Mouse (Mus musculus) cerebellum, postnatal 36 days (tissue): Measurements from ENCODE around the gene Fgfr2.
"Not testable (repeated sequence)": the region's sequence is repeated elsewhere in the genome, so short reads cannot be mapped to it uniquely, and the experiment has no call there.

Source experiments
- DNase-seq, 2 experiments: peaks; one replicate each; pipeline ENCODE4 v3.0.0; 2021 to 2022; ENCODE audit warnings: mixed read lengths in 2 of 2

The Fgfr2 gene

DNA sequence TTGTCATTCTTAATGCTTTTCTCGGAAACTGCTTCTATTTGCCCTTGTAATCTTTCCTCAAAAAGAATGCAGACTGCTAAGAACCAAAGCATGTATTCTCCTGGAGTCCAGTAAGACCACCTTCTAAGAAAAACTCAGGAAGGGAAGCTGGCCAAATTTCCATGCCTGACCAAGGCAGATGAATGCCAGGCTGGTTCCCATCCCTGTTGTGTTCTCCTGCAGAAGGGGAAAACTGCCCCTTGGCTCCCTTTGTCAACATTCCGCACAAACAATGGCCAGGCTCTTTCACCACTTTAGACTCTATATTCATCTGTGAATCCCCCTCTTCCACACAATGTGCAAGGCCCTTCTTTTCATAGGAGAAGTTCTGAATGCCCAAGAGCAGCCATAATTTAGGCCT, 5.3 kb downstream of the Fgfr2 start:
- no peak for DNase-seq

- no peak for DNase-seq
Observed at GRCm38 (mm10) chr7:133116542-133116941, 6.6 kb downstream of the Fgfr2 start.

- DNase-seq, result no peak
Observed at GRCm38 (mm10) chr7:133115886-133116285, 7.3 kb downstream of the Fgfr2 start.

GRCm38 (mm10) chr7:133114847-133115470, 8.2 kb downstream of the Fgfr2 start:
- no peak for DNase-seq

DNA sequence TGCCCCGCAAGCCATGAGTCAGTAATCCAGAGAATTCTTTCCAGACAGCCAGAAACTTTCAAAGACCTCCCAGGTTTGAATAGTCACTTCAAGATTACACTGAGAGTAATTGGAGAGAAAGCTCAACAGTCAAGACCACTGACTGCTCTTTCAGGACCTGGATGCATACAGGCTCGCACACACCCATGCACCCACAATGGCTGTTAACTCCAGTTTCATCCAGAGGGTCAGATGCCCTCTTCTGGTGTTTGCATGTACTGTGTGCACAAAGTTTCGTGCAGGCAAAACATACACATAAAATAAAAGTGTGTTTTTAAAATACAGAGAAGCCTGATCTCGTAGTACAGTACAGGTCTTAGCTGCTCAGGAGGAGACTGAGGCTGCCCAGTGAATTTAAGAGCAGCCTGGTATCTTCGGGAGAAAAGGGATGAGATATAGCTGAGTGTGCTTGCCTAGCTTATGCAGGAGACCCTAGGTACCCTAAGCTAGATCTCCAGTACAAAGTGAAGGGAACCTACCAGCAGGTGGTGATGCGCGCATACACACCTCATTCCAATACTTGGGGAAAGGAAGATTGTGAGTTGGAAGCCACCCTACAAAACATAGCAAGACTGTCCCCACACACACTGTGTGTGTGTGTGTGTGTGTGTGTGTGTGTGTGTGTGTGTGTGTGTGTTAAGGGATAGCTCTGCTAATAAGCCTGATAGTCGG, 9.8 kb downstream of the Fgfr2 start:
- no peak for DNase-seq

- DNase-seq, result no peak
Observed at GRCm38 (mm10) chr7:133112351-133112831, 10.8 kb downstream of the Fgfr2 start.

DNA sequence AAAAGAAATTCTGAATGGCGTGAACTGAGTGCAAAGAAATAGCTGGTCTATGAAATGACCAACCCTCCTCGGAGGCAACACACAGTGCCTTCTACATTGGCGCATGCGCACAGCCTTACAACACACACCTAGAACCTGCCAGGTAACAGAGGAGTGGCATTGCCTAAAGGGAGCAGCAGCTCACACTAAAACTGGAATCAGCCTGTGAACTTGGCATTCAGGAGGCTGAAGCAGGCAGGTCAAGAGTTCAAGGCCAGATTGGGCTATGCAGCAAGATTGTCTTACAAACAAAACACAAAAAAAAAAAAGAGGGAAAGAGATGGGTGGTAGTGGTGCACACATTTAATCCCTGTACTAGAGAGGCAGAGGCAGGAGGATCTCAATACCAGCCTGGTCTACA, 13.7 kb downstream of the Fgfr2 start:
- no peak for DNase-seq

- DNase-seq, result no peak
Observed at GRCm38 (mm10) chr7:133108695-133109094, 14.5 kb downstream of the Fgfr2 start.

DNA sequence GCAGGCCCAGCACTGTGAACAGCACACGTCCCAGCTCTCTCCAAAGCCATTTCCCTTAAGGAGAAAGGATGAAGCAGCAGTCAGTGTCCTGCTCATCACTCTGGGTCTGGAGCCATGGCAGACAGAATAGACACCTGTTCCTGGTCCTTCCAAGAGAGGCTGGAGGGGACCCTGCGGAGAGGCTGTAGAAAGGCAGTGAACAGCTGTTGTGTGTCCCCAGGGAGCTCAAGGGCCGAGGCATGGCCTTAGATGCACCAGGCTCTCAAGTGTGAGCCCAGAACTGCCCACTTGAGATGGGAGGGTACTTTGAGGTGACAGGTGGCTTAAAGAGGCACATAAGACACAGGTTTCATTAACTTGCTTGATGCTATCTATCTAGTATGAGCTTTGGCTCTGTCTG, 20.6 kb downstream of the Fgfr2 start:
- DNase-seq, result no peak

- no peak for DNase-seq
Observed at GRCm38 (mm10) chr7:133101070-133101469, 22.1 kb downstream of the Fgfr2 start.

GRCm38 (mm10) chr7:133100178-133100577, 23.0 kb downstream of the Fgfr2 start:
- no peak for DNase-seq

- no peak for DNase-seq
Observed at GRCm38 (mm10) chr7:133099266-133099665, 23.9 kb downstream of the Fgfr2 start.

DNA sequence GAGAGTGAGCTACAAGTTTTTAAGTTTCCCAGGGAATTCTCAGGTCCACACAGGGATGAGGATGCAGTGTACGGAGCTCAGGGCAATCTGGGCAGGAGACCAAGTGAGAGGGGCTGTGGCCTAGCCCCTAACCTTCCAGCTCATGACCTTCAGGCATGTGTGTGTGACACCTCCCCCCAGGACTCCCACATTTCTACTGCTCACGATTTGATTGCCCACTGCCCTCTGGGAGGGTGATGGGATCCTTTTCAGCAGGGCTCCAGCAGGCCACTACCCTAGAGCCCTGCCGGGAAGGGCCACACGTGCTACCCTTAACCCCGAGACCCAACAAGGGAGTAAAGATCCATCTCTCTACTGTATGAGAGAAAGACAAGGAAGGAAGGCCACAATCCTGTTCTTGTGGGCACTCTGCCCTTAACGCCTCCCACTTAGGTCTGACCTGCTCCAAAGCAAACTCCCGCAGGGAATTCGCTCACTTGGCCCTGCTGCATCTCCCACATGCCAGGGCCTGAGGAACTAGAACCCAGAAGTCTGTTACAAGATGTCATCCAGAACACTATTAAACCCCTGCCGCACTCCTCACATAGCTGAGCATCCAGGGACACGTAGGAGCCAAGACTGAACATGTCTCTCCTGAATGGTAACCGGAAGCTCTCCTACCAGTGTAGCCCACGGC, 24.9 kb downstream of the Fgfr2 start:
- DNase-seq, result peak; percentile 46 to 50

DNA sequence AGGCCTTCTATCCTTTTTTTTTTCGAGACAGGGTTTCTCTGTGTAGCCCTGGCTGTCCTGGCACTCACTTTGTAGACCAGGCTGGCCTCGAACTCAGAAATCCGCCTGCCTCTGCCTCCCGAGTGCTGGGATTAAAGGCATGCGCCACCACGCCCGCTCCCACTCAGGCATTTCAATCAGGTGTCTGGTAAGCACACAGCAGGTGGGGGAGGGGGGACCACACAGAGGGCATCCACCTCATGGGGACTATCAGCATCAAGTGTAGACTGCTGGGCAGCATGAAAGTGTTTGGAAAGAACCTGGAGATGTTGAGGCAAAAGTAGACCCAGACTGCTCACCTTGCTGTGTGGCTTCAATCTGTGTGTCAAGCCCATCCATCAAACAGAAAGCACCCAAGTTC, 27.5 kb downstream of the Fgfr2 start:
- not testable (repeated sequence) for DNase-seq

DNA sequence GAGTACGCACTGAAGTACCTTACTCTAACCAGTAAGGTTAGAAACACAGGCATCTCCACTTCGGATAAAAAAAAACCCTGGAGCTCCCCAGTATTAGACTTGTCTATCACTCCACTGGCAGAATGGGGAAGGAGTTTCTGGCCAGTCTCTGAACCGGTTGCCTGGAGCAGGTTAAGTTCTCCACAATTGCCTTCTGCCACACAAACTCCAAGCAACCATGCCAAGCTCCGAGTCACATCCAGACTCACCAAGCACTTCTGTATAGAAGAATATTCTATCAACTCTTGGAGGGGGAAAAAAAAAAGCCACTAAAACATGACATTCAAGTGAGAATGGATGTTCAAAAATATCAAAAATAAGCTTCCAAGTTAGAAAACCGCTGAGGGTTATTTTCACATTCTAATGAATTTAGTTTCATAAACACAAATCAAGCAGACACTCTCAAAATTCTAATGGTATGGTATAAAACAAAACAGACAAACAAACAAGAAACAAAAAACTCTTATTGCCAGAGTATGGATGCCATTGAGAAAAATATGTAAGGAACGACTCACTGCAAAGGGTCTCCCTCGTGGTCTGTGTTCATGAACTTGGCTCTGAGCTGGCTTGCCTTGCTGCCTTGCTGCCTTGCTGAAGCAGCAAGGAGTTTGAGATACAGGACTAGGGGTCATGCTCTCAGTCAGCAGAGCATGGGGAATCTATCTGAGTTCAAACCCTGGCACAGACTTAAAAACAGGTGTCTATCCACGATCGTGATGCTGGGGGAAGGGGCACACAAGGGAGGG, 28.2 kb downstream of the Fgfr2 start:
- DNase-seq, result no peak

- DNase-seq, result no peak
Observed at GRCm38 (mm10) chr7:133094161-133094560, 29.0 kb downstream of the Fgfr2 start.

- no peak for DNase-seq
Observed at GRCm38 (mm10) chr7:133093731-133094130, 29.4 kb downstream of the Fgfr2 start.

DNA sequence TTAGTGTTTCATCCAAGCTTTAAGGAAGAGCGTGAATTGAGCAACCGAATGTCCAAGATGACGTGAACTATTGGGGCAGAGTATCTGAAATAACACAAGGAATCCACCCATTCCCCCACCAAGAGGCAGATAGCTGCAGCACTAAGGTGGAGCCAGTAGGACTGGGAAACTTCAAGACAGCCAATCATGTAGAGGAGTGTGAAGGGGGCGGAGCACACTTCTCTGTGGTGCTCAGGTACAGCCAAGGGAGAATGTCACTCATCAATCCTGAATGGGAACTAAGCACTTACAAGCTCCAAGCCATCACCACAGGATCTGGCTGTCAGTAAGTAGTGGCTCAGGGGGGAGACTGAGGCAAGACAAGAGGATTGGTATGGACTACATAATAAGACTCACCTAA, 32.5 kb downstream of the Fgfr2 start:
- no peak for DNase-seq

DNA sequence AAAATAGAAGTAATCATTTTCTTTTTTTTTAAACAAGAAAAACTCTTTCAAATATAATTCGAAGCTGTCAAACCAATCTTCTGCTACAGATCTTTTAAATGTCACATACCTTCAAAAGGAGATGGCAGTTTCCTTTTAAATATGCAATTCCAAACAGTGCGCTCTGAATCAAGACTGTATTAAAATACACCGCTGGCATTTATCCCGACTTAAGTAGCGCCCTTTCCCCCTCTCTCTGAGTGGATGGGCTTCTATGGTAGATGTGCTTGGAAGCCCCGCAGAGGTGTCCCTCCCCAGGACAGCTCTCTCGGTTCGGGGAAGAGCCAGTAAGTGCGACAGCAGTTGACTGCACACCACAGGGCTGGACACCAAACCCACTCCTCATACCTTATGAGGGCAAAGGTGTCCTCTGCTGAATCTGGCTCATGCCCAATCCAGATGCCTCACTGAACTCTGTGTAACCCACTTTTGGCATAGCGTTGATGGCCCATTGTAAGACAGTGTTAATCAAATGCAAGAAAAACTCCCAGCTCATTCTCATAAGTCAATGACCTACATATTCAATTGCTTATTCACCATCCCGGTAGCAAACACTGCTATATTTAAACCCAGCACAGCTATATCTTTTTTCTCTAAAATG, 33.4 kb downstream of the Fgfr2 start:
- no peak for DNase-seq

- DNase-seq, result peak; percentile 77 to 78
Observed at GRCm38 (mm10) chr7:133088830-133089261, 34.3 kb downstream of the Fgfr2 start.

DNA sequence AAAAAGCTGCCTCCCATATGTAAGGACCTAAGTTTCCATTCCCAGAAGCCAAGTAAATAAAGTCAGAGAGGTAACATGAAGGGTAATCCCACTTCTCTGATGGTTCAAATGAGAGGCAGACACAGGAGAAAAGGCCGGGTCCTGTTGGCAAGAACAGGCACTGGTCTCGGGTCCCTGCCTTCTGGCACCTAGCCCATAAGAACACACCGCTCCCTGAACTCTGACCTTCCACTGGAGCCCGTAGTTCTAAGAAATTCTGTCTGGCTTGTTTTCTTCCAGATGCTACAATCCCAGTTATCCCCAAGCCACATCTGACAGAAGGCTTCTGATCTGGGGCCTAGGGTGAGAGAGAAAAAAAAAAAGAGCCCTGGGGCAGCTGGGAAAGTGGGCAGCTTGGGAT, 34.7 kb downstream of the Fgfr2 start:
- no peak for DNase-seq

DNA sequence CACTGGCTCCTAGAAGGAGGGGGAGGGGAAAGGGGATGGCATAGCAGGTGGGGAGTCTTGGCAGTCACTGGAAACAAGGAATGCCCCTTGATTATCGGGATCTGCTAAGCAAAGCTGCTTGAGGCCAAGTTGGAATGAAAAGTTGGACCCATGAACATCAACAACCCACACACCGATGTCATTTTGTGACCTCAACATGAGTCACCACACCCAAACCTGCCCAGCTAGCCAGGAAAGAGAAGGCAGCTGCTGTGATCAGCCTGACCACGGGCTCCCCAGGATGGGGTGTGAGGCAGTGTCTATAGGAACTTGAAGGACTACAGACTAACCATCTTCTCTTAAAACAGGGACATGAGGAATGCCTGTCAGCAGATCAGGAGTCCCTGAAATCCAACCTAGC, 37.7 kb downstream of the Fgfr2 start:
- no peak for DNase-seq
